Comparison of ENCODE assay signal across 27 mouse cellular contexts in genomic region chr6:120013125-120013524, GRCm38 (mm10). TPM values are rescaled to one million over a fixed set of nuclear protein-coding genes. Genes with fewer than 3 reads are reported as not detected.
DNase-seq lines count a peak whose midpoint lies in the region; ATAC-seq and TF ChIP-seq lines count a peak whose summit lies in the region.
"Had no signal": no experiment of that assay in that cellular context is flagged by ENCODE, and none has a peak within 500 bp of the region (broad histone marks: within the 10 kb centered on the region; RNA-seq: fewer than 3 reads in every experiment).

No protein-coding gene starts in this region.

- peaks cover 62% of the 10 kb centered on the region for H3K4me1 ChIP-seq in liver, embryonic 12.5 days
- peaks cover 3% of the 10 kb centered on the region; the same call in 1 of the 2 replicates for H3K4me1 ChIP-seq in liver, embryonic 11.5 days (replicated peaks; ENCODE audit: control insufficient read depth, insufficient read depth, low read length)
- peaks cover 4 to 12% of the 10 kb centered on the region in 2 experiments for H3K4me1 ChIP-seq in MEL (ENCODE audit: control insufficient read depth in 1 of 2, insufficient read depth in 2 of 2, low read length in 2 of 2)
- peaks cover 56% of the 10 kb centered on the region for H3K4me1 ChIP-seq in liver, embryonic 15.5 days (replicated peaks)
- peaks cover 33% of the 10 kb centered on the region for H3K4me1 ChIP-seq in liver, postnatal 0 days (ENCODE audit: insufficient read depth)

- H3K4me3 ChIP-seq in liver, embryonic 12.5 days, result no peak overlapping the region
- no peak overlapping the region for H3K4me3 ChIP-seq in liver, embryonic 11.5 days (ENCODE audit: low read depth, low read length)
- no peak overlapping the region for H3K4me3 ChIP-seq in MEL (ENCODE audit: control insufficient read depth in 1 of 2, insufficient read depth in 1 of 2, low read depth in 2 of 2, low read length in 2 of 2)
- no peak overlapping the region for H3K4me3 ChIP-seq in liver, embryonic 15.5 days (replicated peaks)
- H3K4me3 ChIP-seq in liver, postnatal 0 days (ENCODE audit: low read depth, low read length), result no peak overlapping the region
- H3K4me3 ChIP-seq: embryonic facial prominence, embryonic 13.5 days; embryonic facial prominence, embryonic 15.5 days; erythroblast, embryonic 14.5 days; forebrain, embryonic 10.5 days; forebrain, embryonic 12.5 days had no signal

- no peaks in the 10 kb centered on the region for H3K27me3 ChIP-seq in liver, embryonic 12.5 days (replicated peaks)
- H3K27me3 ChIP-seq in liver, embryonic 11.5 days (replicated peaks; ENCODE audit: control insufficient read depth, insufficient read depth, low read length), result no peaks in the 10 kb centered on the region
- no peaks in the 10 kb centered on the region for H3K27me3 ChIP-seq in MEL (ENCODE audit: control insufficient read depth in 1 of 2, insufficient read depth in 2 of 2, low read length in 2 of 2)
- H3K27me3 ChIP-seq in liver, embryonic 15.5 days, result no peaks in the 10 kb centered on the region
- no peaks in the 10 kb centered on the region for H3K27me3 ChIP-seq in liver, postnatal 0 days (ENCODE audit: insufficient read depth, low read length)
- H3K27me3 ChIP-seq: CH12.LX; embryonic facial prominence, embryonic 13.5 days; embryonic facial prominence, embryonic 15.5 days; forebrain, embryonic 12.5 days had no signal

- no peak for TF ChIP-seq POLR2A in MEL (IDR thresholded peaks at IDR 0.05; ENCODE audit: control insufficient read depth in 1 of 2, insufficient read depth in 1 of 2, low read depth in 1 of 2, low read length in 2 of 2, poor library complexity in 1 of 2)

- no peak for DNase-seq in liver, embryonic 11.5 days (ENCODE audit: low spot score)
- no peak for DNase-seq in MEL (ENCODE audit: low read depth, low spot score)
- no peak for DNase-seq in liver, postnatal 0 days
- no peak for DNase-seq in spleen, adult 18-20 months
- no peak for DNase-seq in lung, postnatal 10 days
- DNase-seq: adrenal gland, adult 2 months; adrenal gland, postnatal 10 days; adrenal gland, postnatal 25 days; B cell, adult 2 months; cerebellum, adult 11 months; cerebellum, adult 18-20 months; cerebellum, adult 8-10 months; cerebellum, adult 9-11 months; cerebellum, postnatal 14 days; cerebellum, postnatal 36 days; embryo, embryonic 11 days had no signal

- no peak overlapping the region for H3K9ac ChIP-seq in liver, embryonic 12.5 days
- no peak overlapping the region for H3K9ac ChIP-seq in liver, embryonic 11.5 days (ENCODE audit: low read depth, low read length)
- H3K9ac ChIP-seq in MEL (ENCODE audit: control insufficient read depth, low read depth, low read length, poor library complexity, severe bottlenecking), result no peak overlapping the region
- H3K9ac ChIP-seq in liver, embryonic 15.5 days, result no peak overlapping the region
- H3K9ac ChIP-seq in liver, postnatal 0 days (replicated peaks), result no peak overlapping the region
- H3K9ac ChIP-seq: embryonic facial prominence, embryonic 13.5 days; embryonic facial prominence, embryonic 15.5 days; forebrain, embryonic 12.5 days had no signal

- peak; percentile 63; the same call in 1 of the 2 replicates for ATAC-seq in liver, embryonic 12.5 days
- no peak for ATAC-seq in liver, embryonic 11.5 days (replicated peaks; ENCODE audit: low FRiP score)
- no peak; the same call in 1 of the 2 replicates for ATAC-seq in liver, embryonic 15.5 days (ENCODE audit: insufficient read depth)
- no peak for ATAC-seq in liver, postnatal 0 days
- ATAC-seq: CD4-positive, CD25-positive, alpha-beta regulatory T cell, adult 4 months; forebrain, embryonic 14.5 days had no signal

- peaks cover 2% of the 10 kb centered on the region; the same call in 1 of the 2 replicates for H3K36me3 ChIP-seq in liver, embryonic 12.5 days
- no peaks in the 10 kb centered on the region for H3K36me3 ChIP-seq in liver, embryonic 11.5 days (ENCODE audit: control insufficient read depth, insufficient read depth, low read length)
- H3K36me3 ChIP-seq in MEL (ENCODE audit: control insufficient read depth in 1 of 2, insufficient read depth in 2 of 2, low read length in 2 of 2), result peaks cover 10 to 36% of the 10 kb centered on the region in 2 experiments
- peaks cover 4% of the 10 kb centered on the region; the same call in 1 of the 2 replicates for H3K36me3 ChIP-seq in liver, embryonic 15.5 days (replicated peaks)
- 0 out of 2 replicates have a peak, but pooled peaks cover 2% of the 10 kb centered on the region for H3K36me3 ChIP-seq in liver, postnatal 0 days (replicated peaks; ENCODE audit: insufficient read depth, low read length)
- H3K36me3 ChIP-seq: embryonic facial prominence, embryonic 13.5 days; embryonic facial prominence, embryonic 15.5 days; forebrain, embryonic 10.5 days; forebrain, embryonic 12.5 days had no signal

- H3K9me3 ChIP-seq in liver, embryonic 12.5 days (replicated peaks), result no peaks in the 10 kb centered on the region
- no peaks in the 10 kb centered on the region for H3K9me3 ChIP-seq in liver, embryonic 11.5 days (ENCODE audit: control insufficient read depth, low read length)
- no peaks in the 10 kb centered on the region for H3K9me3 ChIP-seq in MEL (replicated peaks; ENCODE audit: insufficient read depth, low read length)
- H3K9me3 ChIP-seq in liver, embryonic 15.5 days (replicated peaks), result no peaks in the 10 kb centered on the region
- no peaks in the 10 kb centered on the region for H3K9me3 ChIP-seq in liver, postnatal 0 days (ENCODE audit: low read length)
- H3K9me3 ChIP-seq: embryonic facial prominence, embryonic 13.5 days; embryonic facial prominence, embryonic 15.5 days; forebrain, embryonic 10.5 days; forebrain, embryonic 12.5 days; G1E had no signal

- H3K79me2 ChIP-seq in MEL (ENCODE audit: control insufficient read depth, insufficient read depth, low read length, poor library complexity), result peaks cover 52% of the 10 kb centered on the region

- no peak for TF ChIP-seq CTCF in MEL (IDR thresholded peaks at IDR 0.05 in 2 of 3, conservative IDR thresholded peaks at IDR 0.05 in 1 of 3; ENCODE audit: control insufficient read depth in 1 of 3, insufficient read depth in 1 of 3, low read depth in 2 of 3, low read length in 3 of 3, poor library complexity in 1 of 3, severe bottlenecking in 1 of 3)
- TF ChIP-seq CTCF in liver, postnatal 0 days (IDR thresholded peaks at IDR 0.05; ENCODE audit: low read depth), result no peak

- 29% methylated on average over 1 of the region's 1 CpGs for WGBS in liver, embryonic 12.5 days (ENCODE audit: insufficient replicate concordance)
- 59% methylated on average over 1 of the region's 1 CpGs for WGBS in liver, embryonic 11.5 days
- WGBS in liver, embryonic 15.5 days (ENCODE audit: insufficient replicate concordance), result 31% methylated on average over 1 of the region's 1 CpGs
- WGBS in liver, postnatal 0 days (ENCODE audit: insufficient replicate concordance), result 55% methylated on average over 1 of the region's 1 CpGs

- H3K27ac ChIP-seq in liver, embryonic 12.5 days, result peak overlapping the region; percentile 74
- no peak overlapping the region for H3K27ac ChIP-seq in liver, embryonic 11.5 days (ENCODE audit: low read depth, low read length)
- H3K27ac ChIP-seq in MEL (ENCODE audit: control insufficient read depth, low read depth, low read length), result no peak overlapping the region
- peak overlapping the region; percentile 65 for H3K27ac ChIP-seq in liver, embryonic 15.5 days (replicated peaks)
- H3K27ac ChIP-seq in liver, postnatal 0 days (ENCODE audit: low read depth), result peak overlapping the region; percentile 8; the same call in 1 of the 2 replicates
- H3K27ac ChIP-seq: embryonic facial prominence, embryonic 13.5 days; embryonic facial prominence, embryonic 15.5 days; forebrain, embryonic 10.5 days; forebrain, embryonic 12.5 days had no signal

- peak overlapping the region; percentile 27; the same call in 1 of the 2 replicates for H3K4me2 ChIP-seq in liver, embryonic 12.5 days
- H3K4me2 ChIP-seq in liver, embryonic 11.5 days, result no peak overlapping the region
- peak overlapping the region; percentile 19; the same call in 1 of the 2 replicates for H3K4me2 ChIP-seq in liver, embryonic 15.5 days
- H3K4me2 ChIP-seq in liver, postnatal 0 days (ENCODE audit: low read depth, low read length), result no peak overlapping the region
- H3K4me2 ChIP-seq: embryonic facial prominence, embryonic 13.5 days; embryonic facial prominence, embryonic 15.5 days; forebrain, embryonic 12.5 days had no signal

- TF ChIP-seq RAD21 in MEL (IDR thresholded peaks at IDR 0.05; ENCODE audit: low read depth, low read length), result no peak

- peak in 1 of 2 experiments; percentile 4; a peak in 1 of 4 replicates for TF ChIP-seq EP300 in MEL (IDR thresholded peaks at IDR 0.05; ENCODE audit: low read depth in 1 of 2, low read length in 2 of 2)
- no peak for TF ChIP-seq EP300 in liver, postnatal 0 days (IDR thresholded peaks at IDR 0.05; ENCODE audit: low read depth)

TF ChIP-seq in MEL, 35 proteins besides CTCF, POLR2A, EP300 and RAD21:
- TF ChIP-seq GATA1 (IDR thresholded peaks at IDR 0.05; ENCODE audit: low read depth, low read length), result peak; percentile 44; the same call in 1 of the 2 replicates
- TF ChIP-seq MXI1 (IDR thresholded peaks at IDR 0.05; ENCODE audit: low read depth, low read length), result no peak

RNA-seq across cellular contexts. Expression of gene Wnk1, which starts 25.3 kb away (rescaled TPM):
- 31.3 and 36.5 TPM in 2 replicates for polyA plus RNA-seq in liver, embryonic 12.5 days (2016; fragmentation: Nextera tagmentation; extraction: Ambion mirVana)
- polyA plus RNA-seq in liver, embryonic 11.5 days (2014; fragmentation: Nextera tagmentation; extraction: Ambion mirVana), result 46.6 and 55.2 TPM in 2 replicates
- total RNA-seq in MEL (2012; rRNA removed), result 31.6 and 39.0 TPM in 2 replicates
- 100 to 1,000 TPM; 104 to 735 TPM for polyA plus RNA-seq in MEL (2012; ENCODE audit: insufficient read depth in 1 of 2, insufficient read length in 2 of 2, low read depth in 1 of 2, low replicate concordance in 2 of 2, missing spikeins in 1 of 2)
- polyA plus RNA-seq in liver, embryonic 15.5 days (2015; fragmentation: Nextera tagmentation; extraction: Ambion mirVana), result 27.0 and 28.6 TPM in 2 replicates
- 26.6 and 27.5 TPM in 2 replicates for polyA plus RNA-seq in liver, postnatal 0 days (2015; fragmentation: Nextera tagmentation; extraction: Ambion mirVana)

Comparison
In these comparisons a context has a peak if more than half of its experiments do, and no peak if none do; other contexts are left out.
1. H3K27ac ChIP-seq: peak in liver, embryonic 12.5 days (single experiment), liver, embryonic 15.5 days (single experiment) and liver, postnatal 0 days (single experiment); none in liver, embryonic 11.5 days (single experiment) and MEL (single experiment).
2. H3K4me2 ChIP-seq: peak in liver, embryonic 12.5 days (single experiment) and liver, embryonic 15.5 days (single experiment); none in liver, embryonic 11.5 days (single experiment) and liver, postnatal 0 days (single experiment).